Mouse (Mus musculus): ENCODE measurements at regions not wholly inside any gene's neighbourhood (a gene's known extent, or its start where the extent isn't known, plus 50 kb on each side); places are given as distances from the start of the nearest gene placed in this dataset.

- Histone ChIP-seq H3K4me3 (no peak overlapping the region), H3K4me2 (no peak overlapping the region), H3K9ac (no peak overlapping the region), H3K4me1 (replicated peaks) (peaks cover 10% of the 10 kb centered on the region), H3K27ac (replicated peaks) (no peak overlapping the region), H3K27me3 (no peaks in the 10 kb centered on the region), H3K9me3 (no peaks in the 10 kb centered on the region), H3K36me3 (no peaks in the 10 kb centered on the region)
- WGBS: 82% methylated on average over 7 of the region's 7 CpGs
- ATAC-seq (ENCODE audit: low read depth): no peak
Measured at GRCm38 (mm10) chr11:57958233-57958632, 50.6 kb upstream of the Larp1 start.

DNA sequence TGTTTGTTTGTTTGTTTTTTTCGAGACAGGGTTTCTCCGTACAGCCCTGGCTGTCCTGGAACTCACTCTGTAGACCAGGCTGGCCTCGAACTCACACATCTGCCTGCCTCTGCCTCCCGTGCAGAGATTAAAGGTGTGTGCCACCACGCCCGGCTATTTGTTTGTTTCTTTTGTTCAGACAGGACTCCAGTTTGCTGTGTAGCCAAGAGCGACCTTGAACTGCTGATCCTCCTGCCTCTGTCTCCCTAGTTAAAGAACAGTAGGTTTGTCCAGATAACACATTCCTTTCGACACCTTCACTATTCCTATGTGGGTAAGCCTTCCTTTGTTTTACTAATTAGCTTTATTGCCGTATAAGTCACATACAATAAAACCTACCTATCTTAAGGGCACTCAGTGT is 52.0 kb upstream of the Larp1 start:
- H3K27ac ChIP-seq (replicated peaks): no peak overlapping the region
- no peaks in the 10 kb centered on the region for H3K27me3 ChIP-seq
- no peak overlapping the region for H3K4me2 ChIP-seq
- H3K4me1 ChIP-seq (replicated peaks): peaks cover 1% of the 10 kb centered on the region
- 89% methylated on average over 9 of the region's 9 CpGs for WGBS
- no peaks in the 10 kb centered on the region for H3K36me3 ChIP-seq
- no peak for ATAC-seq (ENCODE audit: low read depth)
- no peak overlapping the region for H3K4me3 ChIP-seq
- H3K9me3 ChIP-seq: no peaks in the 10 kb centered on the region
- H3K9ac ChIP-seq: no peak overlapping the region

- Histone ChIP-seq H3K27me3 (no peaks in the 10 kb centered on the region), H3K36me3 (no peaks in the 10 kb centered on the region), H3K9ac (no peak overlapping the region), H3K27ac (replicated peaks) (no peak overlapping the region), H3K4me1 (replicated peaks) (no peaks in the 10 kb centered on the region), H3K9me3 (no peaks in the 10 kb centered on the region), H3K4me3 (no peak overlapping the region), H3K4me2 (no peak overlapping the region)
- no peak for ATAC-seq (ENCODE audit: low read depth)
- WGBS: 77% methylated on average over 2 of the region's 2 CpGs
Measured at GRCm38 (mm10) chr11:57956076-57956475, 52.8 kb upstream of the Larp1 start.

- ATAC-seq (ENCODE audit: low read depth): no peak
- H3K9me3 ChIP-seq: no peaks in the 10 kb centered on the region
- no peak overlapping the region for H3K4me2 ChIP-seq
- 86% methylated on average over 7 of the region's 7 CpGs for WGBS
- H3K36me3 ChIP-seq: no peaks in the 10 kb centered on the region
- no peak overlapping the region for H3K27ac ChIP-seq (replicated peaks)
- H3K4me3 ChIP-seq: no peak overlapping the region
- no peaks in the 10 kb centered on the region for H3K27me3 ChIP-seq
- H3K9ac ChIP-seq: no peak overlapping the region
- no peaks in the 10 kb centered on the region for H3K4me1 ChIP-seq (replicated peaks)
Measured at GRCm38 (mm10) chr11:57955476-57955875, 53.4 kb upstream of the Larp1 start.

- WGBS: 78% methylated on average over 10 of the region's 10 CpGs
- no peaks in the 10 kb centered on the region for H3K36me3 ChIP-seq
- H3K9ac ChIP-seq: no peak overlapping the region
- no peaks in the 10 kb centered on the region for H3K4me1 ChIP-seq (replicated peaks)
- no peak overlapping the region for H3K27ac ChIP-seq (replicated peaks)
- ATAC-seq (ENCODE audit: low read depth): no peak
- H3K4me2 ChIP-seq: no peak overlapping the region
- no peaks in the 10 kb centered on the region for H3K9me3 ChIP-seq
- no peaks in the 10 kb centered on the region for H3K27me3 ChIP-seq
- no peak overlapping the region for H3K4me3 ChIP-seq
Measured at GRCm38 (mm10) chr11:57954510-57955184, 54.2 kb upstream of the Larp1 start.

GRCm38 (mm10) chr11:57953694-57954093 is 55.2 kb upstream of the Larp1 start:
- H3K4me2 ChIP-seq: no peak overlapping the region
- ATAC-seq (ENCODE audit: low read depth): no peak
- H3K36me3 ChIP-seq: no peaks in the 10 kb centered on the region
- no peak overlapping the region for H3K27ac ChIP-seq (replicated peaks)
- WGBS: 78% methylated on average over 7 of the region's 7 CpGs
- H3K9ac ChIP-seq: no peak overlapping the region
- no peak overlapping the region for H3K4me3 ChIP-seq
- no peaks in the 10 kb centered on the region for H3K9me3 ChIP-seq
- no peaks in the 10 kb centered on the region for H3K27me3 ChIP-seq
- H3K4me1 ChIP-seq (replicated peaks): no peaks in the 10 kb centered on the region

DNA sequence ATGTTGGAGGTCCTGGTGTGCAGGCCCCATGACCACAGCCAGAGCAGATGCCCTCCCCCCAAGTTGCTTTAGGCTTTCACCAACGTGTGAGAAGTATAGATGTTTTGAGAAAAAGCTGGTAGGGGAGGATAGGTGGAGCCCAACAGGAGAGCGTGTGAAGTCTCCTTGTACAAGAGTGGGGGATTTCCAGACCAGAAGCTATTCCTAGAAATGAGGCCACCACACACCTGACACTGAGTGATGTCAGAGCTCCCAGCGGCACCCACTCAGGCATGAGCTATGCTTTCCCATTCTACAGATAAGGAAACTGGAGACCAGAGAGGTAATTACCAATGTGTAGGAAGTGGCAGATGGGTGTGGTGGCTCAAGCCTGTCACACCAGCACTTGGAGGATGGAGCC is 56.2 kb upstream of the Larp1 start:
- Histone ChIP-seq H3K9ac (no peak overlapping the region), H3K4me3 (no peak overlapping the region), H3K4me1 (replicated peaks) (no peaks in the 10 kb centered on the region), H3K4me2 (no peak overlapping the region), H3K27me3 (no peaks in the 10 kb centered on the region), H3K9me3 (no peaks in the 10 kb centered on the region), H3K27ac (replicated peaks) (no peak overlapping the region), H3K36me3 (no peaks in the 10 kb centered on the region)
- no peak for ATAC-seq (ENCODE audit: low read depth)
- 86% methylated on average over 3 of the region's 3 CpGs for WGBS

DNA sequence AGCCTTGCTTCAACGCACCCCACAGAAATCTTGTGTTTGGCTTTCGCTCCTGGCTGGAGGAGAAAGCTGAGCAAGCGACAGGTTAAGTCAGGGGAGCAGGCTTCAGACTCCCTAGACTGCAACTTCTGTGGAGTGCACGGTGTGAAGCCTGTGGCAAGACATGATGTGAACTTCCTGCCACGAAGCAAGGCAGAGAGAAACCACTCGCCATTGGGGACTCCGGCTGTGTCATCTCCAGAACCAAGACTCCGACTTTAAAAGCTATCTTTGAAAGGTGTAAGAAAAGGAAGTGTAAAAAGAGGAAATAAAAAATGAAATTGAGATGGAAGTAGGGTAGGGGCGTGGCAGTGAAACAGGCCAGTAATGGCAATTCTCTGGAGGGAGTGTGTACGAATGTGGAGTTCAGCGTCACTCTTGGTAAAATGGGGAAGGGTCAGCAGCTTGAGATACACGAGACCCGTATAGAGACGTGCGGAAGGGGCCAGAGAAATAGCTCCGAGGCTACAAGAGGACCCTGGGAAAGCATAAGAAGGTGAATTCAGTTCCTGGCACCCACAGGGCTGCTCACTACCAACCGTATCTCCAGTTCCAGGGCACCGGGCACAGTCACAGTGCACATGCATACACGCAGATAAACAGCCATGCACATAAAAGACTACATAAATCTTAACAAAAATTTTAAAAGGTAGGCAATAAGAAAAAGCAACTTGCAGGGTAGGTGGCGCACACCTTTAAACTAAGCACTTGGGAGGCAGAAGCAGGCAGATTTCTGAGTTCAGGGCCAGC is 57.1 kb upstream of the Larp1 start:
- WGBS: 84% methylated on average over 20 of the region's 20 CpGs

GRCm38 (mm10) chr11:57950989-57951388 is 57.9 kb upstream of the Larp1 start:
- no peak overlapping the region for H3K9ac ChIP-seq
- no peaks in the 10 kb centered on the region for H3K9me3 ChIP-seq
- H3K27ac ChIP-seq (replicated peaks): no peak overlapping the region
- no peak for ATAC-seq (ENCODE audit: low read depth)
- 2% methylated on average over 4 of the region's 4 CpGs for WGBS
- no peaks in the 10 kb centered on the region for H3K36me3 ChIP-seq
- no peak overlapping the region for H3K4me2 ChIP-seq
- no peaks in the 10 kb centered on the region for H3K4me1 ChIP-seq (replicated peaks)
- no peaks in the 10 kb centered on the region for H3K27me3 ChIP-seq
- no peak overlapping the region for H3K4me3 ChIP-seq

More for the DNA sequence above, 57.1 kb upstream of the Larp1 start:
- Histone ChIP-seq H3K27ac (replicated peaks) (no peak overlapping the region), H3K4me2 (no peak overlapping the region), H3K4me1 (replicated peaks) (no peaks in the 10 kb centered on the region), H3K27me3 (no peaks in the 10 kb centered on the region), H3K9me3 (no peaks in the 10 kb centered on the region), H3K4me3 (no peak overlapping the region), H3K9ac (no peak overlapping the region), H3K36me3 (no peaks in the 10 kb centered on the region)
- ATAC-seq (ENCODE audit: low read depth): no peak

GRCm38 (mm10) chr11:57949067-57949466 is 59.8 kb upstream of the Larp1 start:
- no peaks in the 10 kb centered on the region for H3K27me3 ChIP-seq
- no peak overlapping the region for H3K9ac ChIP-seq
- H3K4me3 ChIP-seq: no peak overlapping the region
- 73% methylated on average over 9 of the region's 9 CpGs for WGBS
- H3K4me1 ChIP-seq (replicated peaks): no peaks in the 10 kb centered on the region
- H3K27ac ChIP-seq (replicated peaks): no peak overlapping the region
- no peaks in the 10 kb centered on the region for H3K9me3 ChIP-seq
- no peak for ATAC-seq (ENCODE audit: low read depth)
- H3K4me2 ChIP-seq: no peak overlapping the region
- H3K36me3 ChIP-seq: no peaks in the 10 kb centered on the region

DNA sequence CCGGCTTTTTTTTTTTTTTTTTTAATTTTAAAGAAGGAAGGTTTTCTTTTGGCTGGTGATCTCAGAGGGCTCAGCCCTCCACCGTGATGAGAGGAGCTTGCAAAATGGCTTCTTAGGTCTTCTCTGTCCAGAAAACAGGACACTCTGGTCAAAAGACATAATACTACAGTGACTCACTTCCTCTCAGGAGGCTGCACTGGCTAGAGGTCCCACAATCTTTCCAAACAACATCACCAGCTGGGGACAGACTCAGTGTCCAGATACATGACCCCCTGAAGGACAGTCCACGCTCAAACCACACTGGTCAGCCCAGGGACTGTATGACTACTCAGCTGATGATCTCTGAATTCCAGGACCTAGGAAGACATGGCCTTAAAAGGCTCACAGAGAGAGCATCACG is 61.5 kb upstream of the Larp1 start:
- no peak for ATAC-seq (ENCODE audit: low read depth)
- no peaks in the 10 kb centered on the region for H3K27me3 ChIP-seq
- 87% methylated on average over 4 of the region's 4 CpGs for WGBS
- no peak overlapping the region for H3K27ac ChIP-seq (replicated peaks)
- no peaks in the 10 kb centered on the region for H3K9me3 ChIP-seq
- H3K4me2 ChIP-seq: no peak overlapping the region
- no peaks in the 10 kb centered on the region for H3K4me1 ChIP-seq (replicated peaks)
- no peak overlapping the region for H3K4me3 ChIP-seq
- H3K9ac ChIP-seq: no peak overlapping the region
- no peaks in the 10 kb centered on the region for H3K36me3 ChIP-seq

DNA sequence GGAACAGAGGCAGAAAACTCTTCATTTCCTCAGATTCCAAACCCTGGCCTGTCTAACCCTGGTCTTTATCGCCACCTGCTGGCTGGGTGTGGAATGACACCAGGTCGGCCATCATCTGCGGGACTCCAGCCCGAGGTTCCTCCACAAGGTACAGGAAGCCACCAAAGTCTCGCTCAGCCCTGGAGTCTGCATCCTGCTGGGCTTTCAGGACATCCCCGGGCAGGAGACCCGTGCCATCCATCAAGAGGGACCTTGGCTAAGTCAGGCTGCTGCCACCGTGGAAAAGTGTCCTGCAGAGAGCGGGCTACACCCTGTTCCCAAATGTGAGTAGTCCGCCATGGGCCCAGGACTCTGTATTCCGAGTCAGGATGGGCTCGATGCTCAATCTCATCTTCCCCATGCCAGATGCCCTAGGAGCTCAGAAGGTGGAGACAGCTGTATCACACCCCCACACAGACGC is 74.4 kb upstream of the Larp1 start:
- peaks cover 6% of the 10 kb centered on the region for H3K4me1 ChIP-seq (replicated peaks)
- H3K36me3 ChIP-seq: no peaks in the 10 kb centered on the region
- H3K27ac ChIP-seq (replicated peaks): no peak overlapping the region
- H3K4me2 ChIP-seq: peak overlapping the region; percentile 48
- H3K4me3 ChIP-seq: no peak overlapping the region
- H3K9ac ChIP-seq: peak overlapping the region; percentile 64
- peak; percentile 55 for ATAC-seq (ENCODE audit: low read depth)
- 12% methylated on average over 13 of the region's 13 CpGs for WGBS
- H3K9me3 ChIP-seq: no peaks in the 10 kb centered on the region
- H3K27me3 ChIP-seq: no peaks in the 10 kb centered on the region
